Mouse (Mus musculus) spleen, adult 2 months (tissue): ENCODE measurements around the gene Cntnap5a.

Source experiments
- CTCF ChIP-seq: fragments of 200-500 bp; IDR thresholded peaks from 2 replicates; pipeline ENCODE4 v1.5.1; 2011; ENCODE audit warnings: mild to moderate bottlenecking, inconsistent platforms; ENCODE audit not compliant: insufficient read depth, insufficient read length, insufficient replicate concordance; ENCODE audit errors: extremely low read depth
- POLR2A ChIP-seq: fragments of 200-500 bp; IDR thresholded peaks from 2 replicates; pipeline ENCODE4 v1.6.1; 2011; ENCODE audit warnings: low read depth, low read length, inconsistent platforms

- TF ChIP-seq POLR2A: no peak
- TF ChIP-seq CTCF: no peak
These were observed 532.3 kb downstream of the Cntnap5a start for GRCm38 (mm10) chr1:116216883-116217282.
